Mouse (Mus musculus): ENCODE data around the gene Wdr11.

GRCm38 (mm10) chr7:129592132-129592745, 576 bp downstream of the Wdr11 start:
- TF ChIP-seq CTCF (IDR thresholded peaks at IDR 0.05; ENCODE audit: low read depth) (no peak), EP300 (IDR thresholded peaks at IDR 0.05; ENCODE audit: low read depth) (no peak)

All from liver, embryonic 14.5 days (tissue).